Mouse (Mus musculus): ENCODE measurements at regions not wholly inside any gene's neighbourhood (a gene's known extent, or its start where the extent isn't known, plus 50 kb on each side); places are given as distances from the start of the nearest gene placed in this dataset.

GRCm38 (mm10) chr4:89550515-89550914, 128.7 kb upstream of the Dmrta1 start:
- TF ChIP-seq CTCF (IDR thresholded peaks at IDR 0.05; ENCODE audit: extremely low read depth, insufficient read depth, insufficient read length, insufficient replicate concordance): no peak
- TF ChIP-seq POLR2A (IDR thresholded peaks at IDR 0.05; ENCODE audit: low read depth, low read length): no peak

All from spleen, adult 2 months (tissue).